Mouse (Mus musculus): ENCODE measurements around the gene Opalin. TPM values are rescaled to one million over a fixed set of nuclear protein-coding genes. Genes with fewer than 3 reads are reported as not detected.

Opalin gene
- not detected for total RNA-seq (2022)

- no peak for DNase-seq
Measured at GRCm38 (mm10) chr19:41076906-41077305, at the start of gene Opalin. Opalin (minus strand) TSS chr19:41077113.

GRCm38 (mm10) chr19:41123009-41123408 lies 46.1 kb upstream of the Opalin start:
- no peak for DNase-seq

- no peak for DNase-seq
Measured at GRCm38 (mm10) chr19:41119924-41120323, 43.0 kb upstream of the Opalin start.

- no peak for DNase-seq
Measured at GRCm38 (mm10) chr19:41118346-41118745, 41.4 kb upstream of the Opalin start.

- DNase-seq, result peak; percentile 44
Measured at GRCm38 (mm10) chr19:41117334-41117733, 40.4 kb upstream of the Opalin start.

GRCm38 (mm10) chr19:41114611-41115010 lies 37.7 kb upstream of the Opalin start:
- DNase-seq, result no peak

GRCm38 (mm10) chr19:41113911-41114531 lies 37.1 kb upstream of the Opalin start:
- no peak for DNase-seq

- no peak for DNase-seq
Measured at GRCm38 (mm10) chr19:41112609-41113008, 35.7 kb upstream of the Opalin start.

GRCm38 (mm10) chr19:41109991-41110390 lies 33.1 kb upstream of the Opalin start:
- DNase-seq, result no peak

GRCm38 (mm10) chr19:41109496-41109895 lies 32.6 kb upstream of the Opalin start:
- no peak for DNase-seq

GRCm38 (mm10) chr19:41108666-41109065 lies 31.8 kb upstream of the Opalin start:
- no peak for DNase-seq

- DNase-seq, result no peak
Measured at GRCm38 (mm10) chr19:41107530-41107929, 30.6 kb upstream of the Opalin start.

- DNase-seq, result no peak
Measured at GRCm38 (mm10) chr19:41104922-41105321, 28.0 kb upstream of the Opalin start.

GRCm38 (mm10) chr19:41101390-41101789 lies 24.5 kb upstream of the Opalin start:
- peak; percentile 34 for DNase-seq

- DNase-seq, result no peak
Measured at GRCm38 (mm10) chr19:41100863-41101262, 23.9 kb upstream of the Opalin start.

GRCm38 (mm10) chr19:41097038-41097437 lies 20.1 kb upstream of the Opalin start:
- DNase-seq, result no peak

GRCm38 (mm10) chr19:41091901-41092300 lies 15.0 kb upstream of the Opalin start:
- DNase-seq, result no peak

- no peak for DNase-seq
Measured at GRCm38 (mm10) chr19:41089833-41090232, 12.9 kb upstream of the Opalin start.

GRCm38 (mm10) chr19:41088491-41088890 lies 11.6 kb upstream of the Opalin start:
- no peak for DNase-seq

GRCm38 (mm10) chr19:41087901-41088300 lies 11.0 kb upstream of the Opalin start:
- DNase-seq, result no peak

- DNase-seq, result peak; percentile 42
Measured at GRCm38 (mm10) chr19:41086700-41087099, 9.8 kb upstream of the Opalin start.

GRCm38 (mm10) chr19:41086289-41086688 lies 9.4 kb upstream of the Opalin start:
- no peak for DNase-seq

GRCm38 (mm10) chr19:41083646-41084045 lies 6.7 kb upstream of the Opalin start:
- no peak for DNase-seq

GRCm38 (mm10) chr19:41081589-41081988 lies 4.7 kb upstream of the Opalin start:
- DNase-seq, result no peak
